Mouse (Mus musculus) liver, embryonic 14.5 days (tissue): Measurements from ENCODE around the gene Csrnp3. TPM values are rescaled to one million over a fixed set of nuclear protein-coding genes. Genes with fewer than 3 reads are reported as not detected.

Experiments
- ATAC-seq: fragments of 200-750 bp; cut with Nextera tagmentation; 2 replicates; pipeline ENCODE4 v1.8.0; 2017; ENCODE audit warnings: moderate number of reproducible peaks, mild to moderate bottlenecking, moderate library complexity; ENCODE audit not compliant: insufficient read depth
- DNase-seq, 3 experiments: peaks; one replicate each; pipeline ENCODE4 v3.0.0-alpha.2; 2012 to 2013; ENCODE audit warnings: low read depth in 3 of 3, low spot score in 3 of 3
- H3K27ac ChIP-seq: fragments of 300-500 bp; sonication (generic); 2 replicates; pipeline ENCODE4 v1.5.1; 2014; ENCODE audit warnings: moderate library complexity, mild to moderate bottlenecking, control low read depth, inconsistent platforms
- H3K27me3 ChIP-seq: fragments of 300-500 bp; sonication (generic); 2 replicates; pipeline ENCODE4 v1.6.1; 2014; ENCODE audit warnings: mild to moderate bottlenecking, low read length, moderate library complexity; ENCODE audit not compliant: control insufficient read depth, insufficient read depth
- H3K36me3 ChIP-seq: fragments of 300-500 bp; sonication (generic); replicated peaks from 2 replicates; pipeline ENCODE4 v1.6.1; 2014; ENCODE audit warnings: low read depth; ENCODE audit not compliant: control insufficient read depth, insufficient read depth
- H3K4me1 ChIP-seq, 2 experiments: fragments of 200-500 bp in 1 of 2; fragments of 300-500 bp in 1 of 2; sonication (generic) in 1 of 2; replicated peaks; 2 replicates each; pipeline ENCODE4 v1.6.1; 2012 to 2014; ENCODE audit warnings: antibody characterized with exemption in 1 of 2, inconsistent platforms in 1 of 2, low read length in 1 of 2; ENCODE audit not compliant: control insufficient read depth in 2 of 2, insufficient read depth in 2 of 2
- H3K4me2 ChIP-seq: fragments of 300-500 bp; sonication (generic); 2 replicates; pipeline ENCODE4 v1.6.1; 2014; ENCODE audit warnings: low read depth, mild to moderate bottlenecking, control low read depth, moderate library complexity
- H3K4me3 ChIP-seq, 2 experiments: fragments of 200-500 bp in 1 of 2; fragments of 300-500 bp in 1 of 2; sonication (generic) in 1 of 2; 2 replicates each; pipeline ENCODE4 v1.5.1; 2012 to 2014; ENCODE audit warnings: low read depth in 2 of 2, low read length in 2 of 2, mild to moderate bottlenecking in 2 of 2, control low read depth in 1 of 2, inconsistent platforms in 1 of 2, moderate library complexity in 1 of 2; ENCODE audit not compliant: insufficient read depth in 1 of 2
- H3K9ac ChIP-seq: fragments of 300-500 bp; sonication (generic); replicated peaks from 2 replicates; pipeline ENCODE4 v1.6.1; 2014; ENCODE audit warnings: mild to moderate bottlenecking, control low read depth, moderate library complexity
- H3K9me3 ChIP-seq: fragments of 300-500 bp; sonication (generic); 2 replicates; pipeline ENCODE4 v1.6.1; 2016; ENCODE audit warnings: low read length, mixed read lengths; ENCODE audit not compliant: control insufficient read depth
- CTCF ChIP-seq: IDR thresholded peaks from 2 replicates; pipeline ENCODE4 v1.5.1; 2016; ENCODE audit warnings: antibody characterized with exemption, low read depth, control low read depth
- EP300 ChIP-seq: IDR thresholded peaks from 2 replicates; pipeline ENCODE4 v1.6.1; 2016; ENCODE audit warnings: antibody characterized with exemption, low read depth
- WGBS: fragments of 180-500 bp; shearing (Covaris S2); extraction: QIAGEN DNeasy Blood & Tissue Kit; methylation state at CpG from one replicate; pipeline ENCODE4 v1.1.7; 2014; ENCODE audit not compliant: insufficient replicate concordance; 5-methylcytosine and 5-hydroxymethylcytosine counted together
- polyA plus RNA-seq, 2 experiments: library from polyadenylated mRNA; depleted of rRNA in 1 of 2; stranded (reverse) in 1 of 2; unstranded in 1 of 2; fragments of >200 nt; fragmentation: Nextera tagmentation in 1 of 2; extraction: Ambion mirVana in 1 of 2; gene quantifications; 2 replicates each; pipeline versions ENCODE4 v1.2.1 to v1.2.3; 2012 to 2014

The Csrnp3 gene
- polyA plus RNA-seq, 2 experiments, result 0.02 TPM; not detected in 1

- no peaks in the 10 kb centered on the region for H3K9me3 ChIP-seq
- H3K9ac ChIP-seq, result no peak overlapping the region; the same call in 1 of the 2 replicates
- no peaks in the 10 kb centered on the region for H3K4me1 ChIP-seq
- ATAC-seq (no peak), DNase-seq (no peak)
- H3K27ac ChIP-seq, result no peak overlapping the region
- H3K36me3 ChIP-seq, result no peaks in the 10 kb centered on the region
- H3K27me3 ChIP-seq, result no peaks in the 10 kb centered on the region
- H3K4me2 ChIP-seq, result no peak overlapping the region
- no peak overlapping the region for H3K4me3 ChIP-seq
- no peak for TF ChIP-seq EP300
- peak; percentile 30 for TF ChIP-seq CTCF
Measured at GRCm38 (mm10) chr2:65990108-65990507, 144.5 kb downstream of the Csrnp3 start.

- Histone ChIP-seq H3K27me3 (no peaks in the 10 kb centered on the region), H3K36me3 (no peaks in the 10 kb centered on the region), H3K4me1 (no peaks in the 10 kb centered on the region), H3K27ac (no peak overlapping the region), H3K4me2 (no peak overlapping the region), H3K4me3 (no peak overlapping the region), H3K9ac (no peak overlapping the region), H3K9me3 (no peaks in the 10 kb centered on the region)
- ATAC-seq, result no peak
- 67% methylated on average over 4 of the region's 4 CpGs for WGBS
- TF ChIP-seq CTCF (no peak), EP300 (no peak)
- DNase-seq, result no peak
Measured at GRCm38 (mm10) chr2:65990754-65991153, 145.2 kb downstream of the Csrnp3 start.

DNA sequence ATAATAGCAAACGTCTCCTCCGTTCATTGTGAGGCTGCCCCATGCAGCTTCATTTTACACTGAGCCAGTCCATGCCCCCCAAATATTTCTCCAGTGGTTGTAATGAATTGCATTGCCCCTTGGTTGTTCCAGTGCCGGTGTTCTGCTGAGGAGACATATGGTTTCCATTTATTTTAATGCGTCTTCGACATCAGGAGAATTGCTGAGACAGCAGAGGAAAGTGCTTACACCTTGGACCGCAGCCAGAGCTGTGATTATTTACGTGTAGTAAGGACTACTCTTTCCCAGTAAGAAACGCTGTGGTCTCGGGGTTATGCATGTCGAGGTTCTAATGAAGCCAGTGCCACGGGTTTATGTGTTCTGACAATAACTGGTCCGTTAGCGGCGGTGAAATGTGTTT, 147.8 kb downstream of the Csrnp3 start:
- TF ChIP-seq CTCF, result no peak
- no peak for TF ChIP-seq EP300
- no peak overlapping the region for H3K9ac ChIP-seq
- no peak overlapping the region for H3K4me3 ChIP-seq
- H3K27me3 ChIP-seq, result no peaks in the 10 kb centered on the region
- WGBS, result 68% methylated on average over 14 of the region's 14 CpGs
- no peak overlapping the region for H3K4me2 ChIP-seq
- H3K4me1 ChIP-seq, result no peaks in the 10 kb centered on the region
- no peaks in the 10 kb centered on the region for H3K9me3 ChIP-seq
- no peak overlapping the region for H3K27ac ChIP-seq
- DNase-seq (no peak), ATAC-seq (no peak)
- H3K36me3 ChIP-seq, result no peaks in the 10 kb centered on the region

- H3K9ac ChIP-seq, result no peak overlapping the region
Measured at GRCm38 (mm10) chr2:65994886-65995468, 149.4 kb downstream of the Csrnp3 start.

GRCm38 (mm10) chr2:65998747-65999146, 153.2 kb downstream of the Csrnp3 start:
- H3K27ac ChIP-seq, result no peak overlapping the region
- DNase-seq, result no peak
- no peak for ATAC-seq
- H3K36me3 ChIP-seq, result no peaks in the 10 kb centered on the region
- H3K4me2 ChIP-seq, result no peak overlapping the region
- H3K9ac ChIP-seq, result no peak overlapping the region
- H3K27me3 ChIP-seq, result no peaks in the 10 kb centered on the region
- WGBS, result 56% methylated on average over 2 of the region's 2 CpGs
- H3K4me1 ChIP-seq, result no peaks in the 10 kb centered on the region
- no peak for TF ChIP-seq CTCF
- no peak for TF ChIP-seq EP300
- no peak overlapping the region for H3K4me3 ChIP-seq
- no peaks in the 10 kb centered on the region for H3K9me3 ChIP-seq

More at GRCm38 (mm10) chr2:65994886-65995468, 149.4 kb downstream of the Csrnp3 start:
- no peaks in the 10 kb centered on the region for H3K4me1 ChIP-seq
- H3K9me3 ChIP-seq, result no peaks in the 10 kb centered on the region
- H3K27ac ChIP-seq, result no peak overlapping the region
- DNase-seq (no peak), ATAC-seq (no peak)
- 57% methylated on average over 13 of the region's 13 CpGs for WGBS
- H3K4me2 ChIP-seq, result no peak overlapping the region
- no peaks in the 10 kb centered on the region for H3K27me3 ChIP-seq
- TF ChIP-seq EP300, result no peak
- no peak for TF ChIP-seq CTCF
- no peak overlapping the region for H3K4me3 ChIP-seq
- no peaks in the 10 kb centered on the region for H3K36me3 ChIP-seq
